Mouse (Mus musculus): Measurements from ENCODE around the gene Dlgap1. TPM values are rescaled to one million over a fixed set of nuclear protein-coding genes. Genes with fewer than 3 reads are reported as not detected.
"Not testable (repeated sequence)": the region's sequence is repeated elsewhere in the genome, so short reads cannot be mapped to it uniquely, and the experiment has no call there.

The Dlgap1 gene
- polyA plus RNA-seq, 1 experiment = 0.06 TPM

DNA sequence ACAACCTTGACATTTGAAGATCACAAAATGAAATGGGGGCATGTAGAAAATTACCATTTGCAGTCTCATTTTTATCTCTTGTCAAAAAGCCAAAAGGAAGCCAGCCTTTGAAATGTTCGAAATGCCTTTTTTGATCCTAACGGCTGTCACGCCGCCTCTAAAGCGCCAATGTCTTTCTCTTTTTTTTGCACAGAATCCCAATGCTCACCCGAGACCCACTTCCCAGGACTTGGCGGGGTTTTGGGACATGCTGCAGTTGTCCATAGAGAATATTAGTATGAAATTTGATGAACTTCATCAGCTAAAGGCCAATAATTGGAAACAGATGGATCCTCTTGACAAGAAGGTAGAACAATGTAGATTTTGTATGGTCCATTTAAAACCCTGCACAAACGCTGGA, 846.1 kb downstream of the Dlgap1 start:
- Histone ChIP-seq H3K4me3 (ENCODE audit: extremely low read depth, insufficient read depth, insufficient read length) (no peak overlapping the region), H3K4me1 (ENCODE audit: control insufficient read depth, insufficient read depth, insufficient read length) (no peaks in the 10 kb centered on the region; the same call in 1 of the 2 replicates), H3K27ac (ENCODE audit: insufficient read depth, low read length) (no peak overlapping the region), H3K27me3 (ENCODE audit: control insufficient read depth, insufficient read depth, low read length) (0 out of 2 replicates have a peak, but pooled peaks cover 2% of the 10 kb centered on the region), H3K36me3 (ENCODE audit: control insufficient read depth, insufficient read depth, low read length) (no peaks in the 10 kb centered on the region)
- 82% methylated on average over 8 of the region's 8 CpGs for WGBS
- no peak for DNase-seq (ENCODE audit: low read depth in 1 of 2, low spot score in 2 of 2)
- no peak for TF ChIP-seq POLR2A (IDR thresholded peaks at IDR 0.05; ENCODE audit: low read depth, low read length)
- TF ChIP-seq CTCF (IDR thresholded peaks at IDR 0.05; ENCODE audit: extremely low read depth, insufficient read depth, insufficient read length, insufficient replicate concordance) = no peak

- H3K27ac ChIP-seq (ENCODE audit: insufficient read depth, low read length) = no peak overlapping the region
- no peak for TF ChIP-seq CTCF (IDR thresholded peaks at IDR 0.05; ENCODE audit: extremely low read depth, insufficient read depth, insufficient read length, insufficient replicate concordance)
- TF ChIP-seq POLR2A (IDR thresholded peaks at IDR 0.05; ENCODE audit: low read depth, low read length) = no peak
- no peak for DNase-seq (ENCODE audit: low read depth in 1 of 2, low spot score in 2 of 2)
- H3K36me3 ChIP-seq (ENCODE audit: control insufficient read depth, insufficient read depth, low read length) = no peaks in the 10 kb centered on the region
- WGBS = 2% methylated on average over 51 of the region's 51 CpGs
- H3K4me3 ChIP-seq (ENCODE audit: extremely low read depth, insufficient read depth, insufficient read length) = peak overlapping the region; percentile 42; the same call in 1 of the 2 replicates
- H3K27me3 ChIP-seq (ENCODE audit: control insufficient read depth, insufficient read depth, low read length) = 0 out of 2 replicates have a peak, but pooled peaks cover 2% of the 10 kb centered on the region
- no peaks in the 10 kb centered on the region; the same call in 1 of the 2 replicates for H3K4me1 ChIP-seq (ENCODE audit: control insufficient read depth, insufficient read depth, insufficient read length)
Measured at GRCm38 (mm10) chr17:70817862-70818451, 849.1 kb downstream of the Dlgap1 start.

- 82% methylated on average over 8 of the region's 8 CpGs for WGBS
- H3K4me3 ChIP-seq (ENCODE audit: extremely low read depth, insufficient read depth, insufficient read length) = no peak overlapping the region
- no peak for DNase-seq (ENCODE audit: low read depth in 1 of 2, low spot score in 2 of 2)
- H3K27me3 ChIP-seq (ENCODE audit: control insufficient read depth, insufficient read depth, low read length) = no peaks in the 10 kb centered on the region
- no peaks in the 10 kb centered on the region for H3K36me3 ChIP-seq (ENCODE audit: control insufficient read depth, insufficient read depth, low read length)
- H3K27ac ChIP-seq (ENCODE audit: insufficient read depth, low read length) = no peak overlapping the region
- no peaks in the 10 kb centered on the region for H3K4me1 ChIP-seq (ENCODE audit: control insufficient read depth, insufficient read depth, insufficient read length)
- TF ChIP-seq POLR2A (IDR thresholded peaks at IDR 0.05; ENCODE audit: low read depth, low read length) = no peak
- TF ChIP-seq CTCF (IDR thresholded peaks at IDR 0.05; ENCODE audit: extremely low read depth, insufficient read depth, insufficient read length, insufficient replicate concordance) = no peak
Measured at GRCm38 (mm10) chr17:70823083-70823482, 854.2 kb downstream of the Dlgap1 start.

GRCm38 (mm10) chr17:70826227-70826626, 857.4 kb downstream of the Dlgap1 start:
- Histone ChIP-seq H3K4me3 (ENCODE audit: extremely low read depth, insufficient read depth, insufficient read length) (no peak overlapping the region), H3K4me1 (ENCODE audit: control insufficient read depth, insufficient read depth, insufficient read length) (no peaks in the 10 kb centered on the region), H3K27ac (ENCODE audit: insufficient read depth, low read length) (no peak overlapping the region), H3K27me3 (ENCODE audit: control insufficient read depth, insufficient read depth, low read length) (no peaks in the 10 kb centered on the region), H3K36me3 (ENCODE audit: control insufficient read depth, insufficient read depth, low read length) (no peaks in the 10 kb centered on the region)
- TF ChIP-seq CTCF (IDR thresholded peaks at IDR 0.05; ENCODE audit: extremely low read depth, insufficient read depth, insufficient read length, insufficient replicate concordance) (no peak), POLR2A (IDR thresholded peaks at IDR 0.05; ENCODE audit: low read depth, low read length) (no peak)
- no peak for DNase-seq (ENCODE audit: low read depth in 1 of 2, low spot score in 2 of 2)
- 78% methylated on average over 12 of the region's 12 CpGs for WGBS

DNA sequence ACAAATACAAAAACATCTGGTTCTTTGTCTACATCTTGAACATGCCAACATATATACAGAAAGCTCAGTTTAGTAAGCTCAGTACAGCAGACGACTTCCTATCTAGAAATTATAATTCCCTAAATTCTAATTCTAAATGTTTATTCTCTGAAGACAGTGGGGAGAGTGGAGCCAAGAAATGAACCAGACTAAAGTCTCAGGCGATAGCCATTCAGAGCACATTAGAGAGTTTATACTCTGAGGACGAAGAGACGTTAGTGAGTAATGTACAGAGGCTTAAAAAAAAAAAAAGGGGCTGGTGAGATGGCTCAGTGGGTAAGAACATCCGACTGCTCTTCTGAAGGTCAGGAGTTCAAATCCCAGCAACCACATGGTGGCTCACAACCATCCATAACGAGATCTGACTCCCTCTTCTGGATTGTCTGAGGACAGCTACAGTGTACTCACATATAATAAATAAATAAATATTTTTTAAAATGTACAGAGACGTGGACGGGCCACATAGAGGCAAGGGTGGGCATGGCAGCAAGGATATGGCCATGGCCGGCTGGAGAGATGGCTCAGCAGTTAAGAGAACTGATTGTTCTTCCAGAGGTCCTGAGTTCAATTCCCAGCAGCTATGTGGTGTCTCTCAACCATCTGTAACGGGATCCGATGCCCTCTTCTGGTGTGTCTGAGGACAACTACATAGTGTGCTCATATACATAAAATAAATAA, 858.7 kb downstream of the Dlgap1 start:
- H3K36me3 ChIP-seq (ENCODE audit: control insufficient read depth, insufficient read depth, low read length); H3K4me1 ChIP-seq (ENCODE audit: control insufficient read depth, insufficient read depth, insufficient read length); H3K27me3 ChIP-seq (ENCODE audit: control insufficient read depth, insufficient read depth, low read length); DNase-seq (ENCODE audit: low read depth in 1 of 2, low spot score in 2 of 2); H3K4me3 ChIP-seq (ENCODE audit: extremely low read depth, insufficient read depth, insufficient read length); H3K27ac ChIP-seq (ENCODE audit: insufficient read depth, low read length): not testable (repeated sequence)
- 83% methylated on average over 11 of the region's 11 CpGs for WGBS

DNA sequence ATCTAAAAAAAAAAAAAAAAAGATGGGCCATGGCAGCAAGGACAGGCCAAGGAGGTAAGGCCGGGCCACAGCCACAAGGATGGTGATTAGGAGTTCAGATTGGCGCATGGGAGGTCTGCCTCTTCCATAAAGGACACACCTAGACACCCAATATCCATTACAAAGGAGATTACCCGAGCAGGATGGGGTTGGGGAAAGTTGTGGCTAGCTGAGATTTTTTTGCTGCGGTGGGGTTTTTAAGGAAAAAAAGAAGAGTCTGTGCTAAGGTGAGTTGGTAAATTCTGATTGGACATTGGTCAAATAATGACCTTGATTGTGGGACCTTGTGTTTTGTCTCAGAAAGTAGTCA, 859.3 kb downstream of the Dlgap1 start:
- Histone ChIP-seq H3K27me3 (ENCODE audit: control insufficient read depth, insufficient read depth, low read length) (no peaks in the 10 kb centered on the region), H3K4me3 (ENCODE audit: extremely low read depth, insufficient read depth, insufficient read length) (no peak overlapping the region), H3K27ac (ENCODE audit: insufficient read depth, low read length) (no peak overlapping the region), H3K36me3 (ENCODE audit: control insufficient read depth, insufficient read depth, low read length) (no peaks in the 10 kb centered on the region), H3K4me1 (ENCODE audit: control insufficient read depth, insufficient read depth, insufficient read length) (no peaks in the 10 kb centered on the region)
- no peak for TF ChIP-seq POLR2A (IDR thresholded peaks at IDR 0.05; ENCODE audit: low read depth, low read length)
- no peak for TF ChIP-seq CTCF (IDR thresholded peaks at IDR 0.05; ENCODE audit: extremely low read depth, insufficient read depth, insufficient read length, insufficient replicate concordance)
- WGBS = 91% methylated on average over 4 of the region's 4 CpGs
- DNase-seq (ENCODE audit: low read depth in 1 of 2, low spot score in 2 of 2) = no peak

DNA sequence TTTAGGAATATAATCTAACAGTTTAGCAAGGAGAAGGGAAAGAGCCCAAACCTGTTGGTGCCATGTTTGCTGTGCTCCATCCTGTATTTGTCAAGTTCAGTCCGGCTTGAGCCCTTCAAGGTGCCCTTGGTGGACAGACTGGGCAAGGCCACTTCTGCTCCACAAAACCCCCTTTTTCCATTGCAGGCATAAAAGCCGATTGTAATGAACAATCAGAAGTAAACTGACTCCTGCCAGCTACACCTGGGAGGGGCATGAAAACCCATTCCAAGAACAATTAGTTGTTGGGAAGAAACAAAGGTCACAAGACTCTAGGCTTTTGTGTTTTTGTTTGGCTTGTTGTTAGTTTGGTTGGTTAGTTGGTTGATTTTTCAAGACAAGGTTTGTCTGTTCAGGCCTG, 859.7 kb downstream of the Dlgap1 start:
- WGBS = 89% methylated on average over 2 of the region's 2 CpGs

More for the DNA sequence above, 859.7 kb downstream of the Dlgap1 start:
- Histone ChIP-seq H3K36me3 (ENCODE audit: control insufficient read depth, insufficient read depth, low read length) (no peaks in the 10 kb centered on the region), H3K27me3 (ENCODE audit: control insufficient read depth, insufficient read depth, low read length) (no peaks in the 10 kb centered on the region), H3K4me1 (ENCODE audit: control insufficient read depth, insufficient read depth, insufficient read length) (no peaks in the 10 kb centered on the region), H3K27ac (ENCODE audit: insufficient read depth, low read length) (no peak overlapping the region), H3K4me3 (ENCODE audit: extremely low read depth, insufficient read depth, insufficient read length) (no peak overlapping the region)
- no peak for DNase-seq (ENCODE audit: low read depth in 1 of 2, low spot score in 2 of 2)
- no peak for TF ChIP-seq POLR2A (IDR thresholded peaks at IDR 0.05; ENCODE audit: low read depth, low read length)
- no peak for TF ChIP-seq CTCF (IDR thresholded peaks at IDR 0.05; ENCODE audit: extremely low read depth, insufficient read depth, insufficient read length, insufficient replicate concordance)

Data from spleen, adult 2 months (tissue).